Mouse (Mus musculus): Measurements from ENCODE around the gene Crispld2. TPM values are rescaled to one million over a fixed set of nuclear protein-coding genes. Genes with fewer than 3 reads are reported as not detected.

Gene Crispld2
- polyA plus RNA-seq, 2 experiments = 3.9 to 7.5 TPM

GRCm38 (mm10) chr8:120004154-120004702, 12.0 kb downstream of the Crispld2 start:
- no peaks in the 10 kb centered on the region for H3K36me3 ChIP-seq (ENCODE audit: control insufficient read depth, insufficient read depth, low read length)
- no peak overlapping the region for H3K27ac ChIP-seq (replicated peaks; ENCODE audit: low read depth, low read length)
- no peak for TF ChIP-seq POLR2A (IDR thresholded peaks at IDR 0.05; ENCODE audit: borderline replicate concordance, extremely low read depth, insufficient read depth, insufficient read length)
- no peak overlapping the region for H3K4me3 ChIP-seq (replicated peaks; ENCODE audit: low read length)
- 19% methylated on average over 14 of the region's 14 CpGs for WGBS
- ATAC-seq (ENCODE audit: low FRiP score, low read depth) = no peak
- no peak overlapping the region for H3K9ac ChIP-seq (ENCODE audit: low read depth, low read length, severe bottlenecking)
- H3K4me2 ChIP-seq (replicated peaks; ENCODE audit: low read depth, low read length, severe bottlenecking) = no peak overlapping the region
- peaks cover 19% of the 10 kb centered on the region for H3K4me1 ChIP-seq (ENCODE audit: control insufficient read depth, insufficient read depth, low read length)
- no peaks in the 10 kb centered on the region for H3K27me3 ChIP-seq (ENCODE audit: control insufficient read depth, insufficient read depth, low read length)
- peak; percentile 42 for DNase-seq (ENCODE audit: low spot score)
- no peaks in the 10 kb centered on the region for H3K9me3 ChIP-seq (ENCODE audit: control insufficient read depth, low read length)

- H3K9ac ChIP-seq (ENCODE audit: low read depth, low read length, severe bottlenecking) = no peak overlapping the region
- no peaks in the 10 kb centered on the region for H3K9me3 ChIP-seq (ENCODE audit: control insufficient read depth, low read length)
- no peak overlapping the region for H3K4me2 ChIP-seq (replicated peaks; ENCODE audit: low read depth, low read length, severe bottlenecking)
- H3K27ac ChIP-seq (replicated peaks; ENCODE audit: low read depth, low read length) = no peak overlapping the region
- H3K36me3 ChIP-seq (ENCODE audit: control insufficient read depth, insufficient read depth, low read length) = no peaks in the 10 kb centered on the region
- H3K4me3 ChIP-seq (replicated peaks; ENCODE audit: low read length) = no peak overlapping the region
- WGBS = 32% methylated on average over 2 of the region's 2 CpGs
- H3K4me1 ChIP-seq (ENCODE audit: control insufficient read depth, insufficient read depth, low read length) = peaks cover 19% of the 10 kb centered on the region
- ATAC-seq (ENCODE audit: low FRiP score, low read depth) = no peak
- H3K27me3 ChIP-seq (ENCODE audit: control insufficient read depth, insufficient read depth, low read length) = no peaks in the 10 kb centered on the region
- TF ChIP-seq POLR2A (IDR thresholded peaks at IDR 0.05; ENCODE audit: borderline replicate concordance, extremely low read depth, insufficient read depth, insufficient read length) = no peak
- DNase-seq (ENCODE audit: low spot score) = no peak
Measured at GRCm38 (mm10) chr8:120004705-120005381, 12.6 kb downstream of the Crispld2 start.

DNA sequence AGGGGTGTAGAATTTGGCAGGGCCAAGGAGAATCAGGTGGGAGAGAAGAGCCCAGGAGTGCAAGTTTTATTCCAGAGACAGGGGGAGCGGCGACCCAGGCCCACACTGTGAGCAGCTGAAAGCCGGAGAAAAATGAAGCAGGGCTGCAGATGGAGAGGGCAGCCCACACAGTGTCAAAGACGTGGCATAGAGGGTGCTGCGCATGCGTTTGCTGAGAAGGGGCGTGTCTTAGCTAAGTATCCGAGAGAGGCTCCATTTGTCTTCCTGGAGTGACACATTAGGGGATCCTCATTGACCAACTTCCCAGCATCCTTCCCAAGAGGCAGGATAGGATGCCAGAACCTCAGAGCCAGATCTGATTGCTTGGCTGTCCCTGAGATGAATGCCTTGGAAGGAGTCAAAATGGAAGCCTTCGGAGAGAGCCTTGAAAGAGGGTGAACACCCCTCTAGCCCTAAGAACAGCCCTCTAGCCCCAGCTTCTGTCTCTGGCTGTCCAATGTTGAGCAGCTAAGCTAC, 14.5 kb downstream of the Crispld2 start:
- no peaks in the 10 kb centered on the region for H3K36me3 ChIP-seq (ENCODE audit: control insufficient read depth, insufficient read depth, low read length)
- no peak for ATAC-seq (ENCODE audit: low FRiP score, low read depth)
- no peaks in the 10 kb centered on the region for H3K27me3 ChIP-seq (ENCODE audit: control insufficient read depth, insufficient read depth, low read length)
- H3K9ac ChIP-seq (ENCODE audit: low read depth, low read length, severe bottlenecking) = no peak overlapping the region
- 0 out of 2 replicates have a peak overlapping the region, but pooled peaks have one; percentile 10 for H3K4me2 ChIP-seq (replicated peaks; ENCODE audit: low read depth, low read length, severe bottlenecking)
- no peaks in the 10 kb centered on the region for H3K9me3 ChIP-seq (ENCODE audit: control insufficient read depth, low read length)
- TF ChIP-seq POLR2A (IDR thresholded peaks at IDR 0.05; ENCODE audit: borderline replicate concordance, extremely low read depth, insufficient read depth, insufficient read length) = no peak
- no peak for DNase-seq (ENCODE audit: low spot score)
- 37% methylated on average over 9 of the region's 9 CpGs for WGBS
- H3K27ac ChIP-seq (replicated peaks; ENCODE audit: low read depth, low read length) = no peak overlapping the region
- H3K4me3 ChIP-seq (replicated peaks; ENCODE audit: low read length) = no peak overlapping the region
- peaks cover 19% of the 10 kb centered on the region for H3K4me1 ChIP-seq (ENCODE audit: control insufficient read depth, insufficient read depth, low read length)

- Histone ChIP-seq H3K36me3 (ENCODE audit: control insufficient read depth, insufficient read depth, low read length) (no peaks in the 10 kb centered on the region), H3K27me3 (ENCODE audit: control insufficient read depth, insufficient read depth, low read length) (no peaks in the 10 kb centered on the region), H3K9me3 (ENCODE audit: control insufficient read depth, low read length) (no peaks in the 10 kb centered on the region), H3K27ac (replicated peaks; ENCODE audit: low read depth, low read length) (no peak overlapping the region), H3K4me2 (replicated peaks; ENCODE audit: low read depth, low read length, severe bottlenecking) (no peak overlapping the region), H3K9ac (ENCODE audit: low read depth, low read length, severe bottlenecking) (no peak overlapping the region), H3K4me3 (replicated peaks; ENCODE audit: low read length) (no peak overlapping the region), H3K4me1 (ENCODE audit: control insufficient read depth, insufficient read depth, low read length) (peaks cover 19% of the 10 kb centered on the region)
- DNase-seq (ENCODE audit: low spot score) (no peak), ATAC-seq (ENCODE audit: low FRiP score, low read depth) (no peak)
- WGBS = 77% methylated on average over 9 of the region's 9 CpGs
- no peak for TF ChIP-seq POLR2A (IDR thresholded peaks at IDR 0.05; ENCODE audit: borderline replicate concordance, extremely low read depth, insufficient read depth, insufficient read length)
Measured at GRCm38 (mm10) chr8:120007178-120007577, 14.9 kb downstream of the Crispld2 start.

DNA sequence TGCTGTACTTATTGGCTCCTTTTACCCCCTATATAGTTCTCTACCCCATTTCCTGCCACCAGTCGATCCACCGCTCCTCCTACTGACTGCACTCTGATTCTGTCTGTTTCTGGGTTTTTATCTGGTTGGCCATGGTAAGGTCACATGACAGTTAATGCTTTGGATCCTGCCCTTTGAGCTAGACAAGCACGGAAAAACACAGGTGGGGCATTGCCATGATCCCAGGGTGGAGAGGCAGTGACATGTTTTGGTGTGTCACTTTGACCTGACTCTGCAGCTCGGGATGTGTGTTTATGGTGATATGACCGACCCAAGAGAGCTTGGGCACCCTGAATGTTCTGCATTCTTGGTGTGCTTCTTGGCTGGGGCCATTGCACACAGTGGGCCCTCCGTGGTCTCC, 17.0 kb downstream of the Crispld2 start:
- no peaks in the 10 kb centered on the region for H3K9me3 ChIP-seq (ENCODE audit: control insufficient read depth, low read length)
- peaks cover 23% of the 10 kb centered on the region for H3K4me1 ChIP-seq (ENCODE audit: control insufficient read depth, insufficient read depth, low read length)
- no peak overlapping the region for H3K9ac ChIP-seq (ENCODE audit: low read depth, low read length, severe bottlenecking)
- no peaks in the 10 kb centered on the region for H3K27me3 ChIP-seq (ENCODE audit: control insufficient read depth, insufficient read depth, low read length)
- DNase-seq (ENCODE audit: low spot score) = no peak
- no peak for ATAC-seq (ENCODE audit: low FRiP score, low read depth)
- no peak overlapping the region for H3K4me3 ChIP-seq (replicated peaks; ENCODE audit: low read length)
- H3K4me2 ChIP-seq (replicated peaks; ENCODE audit: low read depth, low read length, severe bottlenecking) = no peak overlapping the region
- no peaks in the 10 kb centered on the region for H3K36me3 ChIP-seq (ENCODE audit: control insufficient read depth, insufficient read depth, low read length)
- no peak for TF ChIP-seq POLR2A (IDR thresholded peaks at IDR 0.05; ENCODE audit: borderline replicate concordance, extremely low read depth, insufficient read depth, insufficient read length)
- no peak overlapping the region for H3K27ac ChIP-seq (replicated peaks; ENCODE audit: low read depth, low read length)
- WGBS = 74% methylated on average over 6 of the region's 6 CpGs
